Mouse (Mus musculus): ENCODE measurements around the gene Adgre5. TPM values are rescaled to one million over a fixed set of nuclear protein-coding genes. Genes with fewer than 3 reads are reported as not detected.
A peak's percentile ranks its signal among the peaks of the same experiment; 100 is the strongest.

Adgre5 gene
- total and polyA plus RNA-seq, 2 experiments from 2014 or later = 35.8 to 46.4 TPM

DNA sequence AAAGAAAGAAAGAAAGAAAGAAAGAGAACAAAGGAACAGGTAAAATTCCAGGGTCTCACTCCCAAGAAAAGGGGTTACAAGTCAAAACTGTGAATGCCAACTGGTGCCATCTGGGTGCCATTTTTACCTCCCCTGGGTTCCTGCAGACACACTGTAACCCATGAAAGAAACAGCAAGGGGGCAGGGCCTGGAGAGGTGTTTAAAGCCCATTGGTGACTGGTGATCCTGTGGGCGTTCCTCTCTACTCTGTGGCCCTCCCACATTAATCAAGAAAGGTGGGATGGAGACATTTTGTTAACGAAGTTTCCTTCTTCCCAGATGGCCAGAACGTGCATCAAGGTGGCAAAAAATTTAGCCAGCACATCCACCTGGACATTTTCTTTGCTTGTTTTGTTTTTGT lies 36.9 kb upstream of the Adgre5 start:
- no peaks in the 10 kb centered on the region for H3K9me3 ChIP-seq (replicated peaks; ENCODE audit: control insufficient read depth, low read length)
- no peak overlapping the region for H3K27ac ChIP-seq (ENCODE audit: low read depth)
- ATAC-seq (ENCODE audit: insufficient read depth, low read depth) = no peak
- H3K27me3 ChIP-seq (ENCODE audit: control insufficient read depth, insufficient read depth, low read length) = no peaks in the 10 kb centered on the region
- no peak overlapping the region for H3K4me3 ChIP-seq (ENCODE audit: low read depth, low read length)
- H3K4me1 ChIP-seq (ENCODE audit: control insufficient read depth, insufficient read depth) = peaks cover under 1% of the 10 kb centered on the region; the same call in 1 of the 2 replicates
- DNase-seq (ENCODE audit: low spot score) = no peak
- 70% methylated on average over 3 of the region's 3 CpGs for WGBS
- no peaks in the 10 kb centered on the region for H3K36me3 ChIP-seq (replicated peaks; ENCODE audit: control insufficient read depth, insufficient read depth, low read length)
- no peak overlapping the region for H3K4me2 ChIP-seq (ENCODE audit: low read depth, low read length)
- TF ChIP-seq CTCF (IDR thresholded peaks at IDR 0.05; ENCODE audit: low read depth) = no peak
- no peak for TF ChIP-seq EP300 (IDR thresholded peaks at IDR 0.05; ENCODE audit: low read depth)
- H3K9ac ChIP-seq (replicated peaks; ENCODE audit: low read depth, low read length) = no peak overlapping the region

- Histone ChIP-seq H3K27ac (ENCODE audit: low read depth) (no peak overlapping the region), H3K4me3 (ENCODE audit: low read depth, low read length) (no peak overlapping the region), H3K4me1 (ENCODE audit: control insufficient read depth, insufficient read depth) (peaks cover 8% of the 10 kb centered on the region), H3K9me3 (replicated peaks; ENCODE audit: control insufficient read depth, low read length) (no peaks in the 10 kb centered on the region), H3K36me3 (replicated peaks; ENCODE audit: control insufficient read depth, insufficient read depth, low read length) (no peaks in the 10 kb centered on the region), H3K9ac (replicated peaks; ENCODE audit: low read depth, low read length) (no peak overlapping the region), H3K27me3 (ENCODE audit: control insufficient read depth, insufficient read depth, low read length) (no peaks in the 10 kb centered on the region), H3K4me2 (ENCODE audit: low read depth, low read length) (no peak overlapping the region)
- ATAC-seq (ENCODE audit: insufficient read depth, low read depth) (no peak), DNase-seq (ENCODE audit: low spot score) (no peak)
- TF ChIP-seq CTCF (IDR thresholded peaks at IDR 0.05; ENCODE audit: low read depth) = no peak
- TF ChIP-seq EP300 (IDR thresholded peaks at IDR 0.05; ENCODE audit: low read depth) = no peak
- WGBS = 52% methylated on average over 4 of the region's 4 CpGs
Measured at GRCm38 (mm10) chr8:83776632-83777031, 35.5 kb upstream of the Adgre5 start.

DNA sequence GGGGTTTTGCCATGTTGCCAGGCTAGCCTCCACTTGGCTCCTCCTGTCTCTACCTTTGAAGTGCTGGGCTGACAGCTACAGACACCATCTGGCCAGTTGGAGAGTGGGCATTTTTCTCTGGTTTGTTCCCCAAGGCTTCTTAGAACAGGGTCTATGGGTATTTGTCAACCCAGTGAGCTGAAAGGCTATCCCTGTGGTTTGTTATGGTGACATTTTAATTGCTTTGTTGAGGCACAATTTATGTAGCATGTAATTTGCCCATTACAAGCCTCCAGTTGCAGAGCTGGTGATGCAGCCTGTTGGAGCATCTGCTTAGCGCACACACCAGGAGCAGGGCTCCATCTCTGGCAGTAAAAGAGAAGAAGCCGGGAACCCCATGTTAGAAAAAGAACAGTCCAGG lies 33.1 kb upstream of the Adgre5 start:
- H3K36me3 ChIP-seq (replicated peaks; ENCODE audit: control insufficient read depth, insufficient read depth, low read length) = no peaks in the 10 kb centered on the region
- no peak overlapping the region for H3K4me3 ChIP-seq (ENCODE audit: low read depth, low read length)
- H3K4me2 ChIP-seq (ENCODE audit: low read depth, low read length) = no peak overlapping the region
- H3K4me1 ChIP-seq (ENCODE audit: control insufficient read depth, insufficient read depth) = peaks cover 9% of the 10 kb centered on the region
- H3K9ac ChIP-seq (replicated peaks; ENCODE audit: low read depth, low read length) = no peak overlapping the region
- no peak overlapping the region for H3K27ac ChIP-seq (ENCODE audit: low read depth)
- DNase-seq (ENCODE audit: low spot score) = no peak
- TF ChIP-seq CTCF (IDR thresholded peaks at IDR 0.05; ENCODE audit: low read depth) (no peak), EP300 (IDR thresholded peaks at IDR 0.05; ENCODE audit: low read depth) (no peak)
- 86% methylated on average over 2 of the region's 2 CpGs for WGBS
- H3K9me3 ChIP-seq (replicated peaks; ENCODE audit: control insufficient read depth, low read length) = no peaks in the 10 kb centered on the region
- no peak for ATAC-seq (ENCODE audit: insufficient read depth, low read depth)
- H3K27me3 ChIP-seq (ENCODE audit: control insufficient read depth, insufficient read depth, low read length) = no peaks in the 10 kb centered on the region

DNA sequence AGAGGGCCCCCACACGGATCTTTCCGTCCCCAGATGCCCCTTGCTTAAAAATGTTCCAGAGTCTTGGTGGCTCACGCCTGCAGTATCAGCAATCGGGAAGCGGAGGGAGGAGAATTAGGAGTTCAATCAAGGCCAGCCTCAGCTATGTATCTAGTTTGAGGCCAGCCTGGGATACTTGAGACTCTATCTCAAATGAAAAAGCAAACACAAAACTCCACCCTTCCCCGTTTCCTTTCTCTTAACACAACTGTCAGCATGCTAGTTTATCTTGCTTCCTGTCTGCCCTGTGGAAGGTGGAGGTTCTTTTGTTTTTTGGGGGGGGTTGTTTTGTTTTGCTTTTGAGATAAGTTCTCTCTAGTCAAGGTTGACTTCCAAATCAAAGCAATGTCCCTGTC lies 32.3 kb upstream of the Adgre5 start:
- DNase-seq (ENCODE audit: low spot score) = no peak
- H3K27ac ChIP-seq (ENCODE audit: low read depth) = no peak overlapping the region

GRCm38 (mm10) chr8:83772701-83773451 lies 31.8 kb upstream of the Adgre5 start:
- Histone ChIP-seq H3K36me3 (replicated peaks; ENCODE audit: control insufficient read depth, insufficient read depth, low read length) (no peaks in the 10 kb centered on the region), H3K4me1 (ENCODE audit: control insufficient read depth, insufficient read depth) (peaks cover 11% of the 10 kb centered on the region), H3K4me3 (ENCODE audit: low read depth, low read length) (peak overlapping the region; percentile 40), H3K4me2 (ENCODE audit: low read depth, low read length) (peak overlapping the region; percentile 70), H3K27me3 (ENCODE audit: control insufficient read depth, insufficient read depth, low read length) (no peaks in the 10 kb centered on the region), H3K9ac (replicated peaks; ENCODE audit: low read depth, low read length) (peak overlapping the region; percentile 30; the same call in 1 of the 2 replicates), H3K9me3 (replicated peaks; ENCODE audit: control insufficient read depth, low read length) (no peaks in the 10 kb centered on the region), H3K27ac (ENCODE audit: low read depth) (no peak overlapping the region)
- DNase-seq (ENCODE audit: low spot score) = peak; percentile 18
- 5% methylated on average over 25 of the region's 25 CpGs for WGBS
- peak; percentile 73 for ATAC-seq (ENCODE audit: insufficient read depth, low read depth)
- no peak for TF ChIP-seq EP300 (IDR thresholded peaks at IDR 0.05; ENCODE audit: low read depth)
- no peak for TF ChIP-seq CTCF (IDR thresholded peaks at IDR 0.05; ENCODE audit: low read depth)

More for the DNA sequence above, 32.3 kb upstream of the Adgre5 start:
- no peaks in the 10 kb centered on the region for H3K9me3 ChIP-seq (replicated peaks; ENCODE audit: control insufficient read depth, low read length)
- H3K4me2 ChIP-seq (ENCODE audit: low read depth, low read length) = peak overlapping the region; percentile 70
- no peaks in the 10 kb centered on the region for H3K36me3 ChIP-seq (replicated peaks; ENCODE audit: control insufficient read depth, insufficient read depth, low read length)
- 20% methylated on average over 6 of the region's 6 CpGs for WGBS
- H3K27me3 ChIP-seq (ENCODE audit: control insufficient read depth, insufficient read depth, low read length) = no peaks in the 10 kb centered on the region
- ATAC-seq (ENCODE audit: insufficient read depth, low read depth) = no peak
- H3K4me3 ChIP-seq (ENCODE audit: low read depth, low read length) = peak overlapping the region; percentile 40
- H3K4me1 ChIP-seq (ENCODE audit: control insufficient read depth, insufficient read depth) = peaks cover 11% of the 10 kb centered on the region
- no peak for TF ChIP-seq EP300 (IDR thresholded peaks at IDR 0.05; ENCODE audit: low read depth)
- TF ChIP-seq CTCF (IDR thresholded peaks at IDR 0.05; ENCODE audit: low read depth) = 0 out of 2 replicates have a peak, but pooled peaks have one; percentile 0
- no peak overlapping the region for H3K9ac ChIP-seq (replicated peaks; ENCODE audit: low read depth, low read length)

All from heart, postnatal 0 days (tissue).